Mouse (Mus musculus): ENCODE data around the gene Agap1. TPM values are rescaled to one million over a fixed set of nuclear protein-coding genes. Genes with fewer than 3 reads are reported as not detected.

The Agap1 gene
- polyA plus RNA-seq, 1 experiment = 31.6 TPM

DNA sequence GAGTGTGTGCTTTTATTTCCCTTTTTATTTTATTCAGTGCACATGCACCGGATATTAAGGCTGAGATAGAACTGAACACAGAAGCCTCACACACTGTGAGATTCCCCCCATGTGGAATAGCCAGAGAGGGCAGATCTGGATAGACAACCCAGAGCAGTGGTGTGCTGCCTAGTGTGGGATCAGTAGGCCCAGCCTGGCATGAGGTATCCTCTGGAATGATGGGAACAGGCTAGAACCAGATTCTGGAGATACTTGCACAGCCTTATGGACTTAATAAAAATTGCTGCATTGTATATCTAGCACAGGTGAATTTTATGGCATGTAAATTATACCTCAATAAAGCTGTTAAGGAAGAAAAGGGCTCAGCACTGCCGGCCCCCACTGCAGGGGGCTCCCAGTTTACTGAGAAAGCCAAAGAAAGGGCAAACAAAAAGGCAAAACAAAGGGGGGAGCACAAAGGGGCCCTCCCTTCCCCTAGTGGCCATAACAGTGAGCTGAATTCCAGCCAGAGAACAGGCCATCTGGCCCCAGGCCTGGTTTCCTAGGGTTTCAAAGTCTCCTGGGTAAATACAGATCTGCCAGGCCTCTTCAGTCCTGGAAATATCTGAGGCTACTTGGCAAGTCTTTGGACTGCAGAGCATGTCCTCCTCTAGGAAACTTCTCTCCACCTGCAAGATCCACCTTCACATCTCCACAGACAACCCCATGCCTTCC is 405.6 kb downstream of the Agap1 start:
- TF ChIP-seq POLR2A (IDR thresholded peaks at IDR 0.05; ENCODE audit: low read depth, low read length) = no peak
- TF ChIP-seq CTCF (conservative IDR thresholded peaks at IDR 0.05; ENCODE audit: insufficient read depth, insufficient read length, low read depth, low read length) = 0 out of 2 replicates have a peak, but pooled peaks have one; percentile 16
- no peaks in the 10 kb centered on the region for H3K27me3 ChIP-seq (replicated peaks; ENCODE audit: control insufficient read depth, insufficient read depth, low read length)
- no peak overlapping the region for H3K4me3 ChIP-seq (ENCODE audit: insufficient read depth, low read depth, low read length)
- 66% methylated on average over 2 of the region's 2 CpGs for WGBS
- no peaks in the 10 kb centered on the region for H3K36me3 ChIP-seq (ENCODE audit: control insufficient read depth, insufficient read depth, low read length)
- no peak overlapping the region for H3K27ac ChIP-seq (ENCODE audit: insufficient read depth, low read depth, low read length)
- peak; percentile 56 for DNase-seq
- no peaks in the 10 kb centered on the region for H3K4me1 ChIP-seq (ENCODE audit: control insufficient read depth, insufficient read depth, low read length)

DNA sequence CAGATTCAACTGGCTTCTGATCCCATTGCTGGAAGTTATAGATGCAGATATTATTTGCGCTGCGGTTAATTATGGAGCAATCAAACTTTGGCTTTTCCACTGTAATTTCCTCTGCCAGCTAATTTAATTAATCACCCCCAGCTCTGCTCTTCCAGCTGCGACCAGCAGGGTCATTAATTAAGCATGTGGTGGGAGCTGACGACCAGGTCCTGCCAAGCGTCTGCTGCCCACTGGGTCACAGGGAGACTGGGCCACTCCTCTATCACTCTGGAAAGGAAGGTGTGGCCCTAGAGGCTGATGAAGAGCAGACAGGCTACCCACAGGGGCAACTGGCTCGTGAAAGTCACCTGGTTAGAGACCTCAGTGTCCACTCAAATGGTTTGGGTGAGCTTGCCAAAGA is 411.2 kb downstream of the Agap1 start:
- Histone ChIP-seq H3K36me3 (ENCODE audit: control insufficient read depth, insufficient read depth, low read length) (no peaks in the 10 kb centered on the region), H3K4me1 (ENCODE audit: control insufficient read depth, insufficient read depth, low read length) (no peaks in the 10 kb centered on the region), H3K4me3 (ENCODE audit: insufficient read depth, low read depth, low read length) (no peak overlapping the region), H3K27ac (ENCODE audit: insufficient read depth, low read depth, low read length) (no peak overlapping the region), H3K27me3 (replicated peaks; ENCODE audit: control insufficient read depth, insufficient read depth, low read length) (no peaks in the 10 kb centered on the region)
- no peak for DNase-seq
- TF ChIP-seq POLR2A (IDR thresholded peaks at IDR 0.05; ENCODE audit: low read depth, low read length) (no peak), CTCF (conservative IDR thresholded peaks at IDR 0.05; ENCODE audit: insufficient read depth, insufficient read length, low read depth, low read length) (no peak)
- 58% methylated on average over 6 of the region's 6 CpGs for WGBS

DNA sequence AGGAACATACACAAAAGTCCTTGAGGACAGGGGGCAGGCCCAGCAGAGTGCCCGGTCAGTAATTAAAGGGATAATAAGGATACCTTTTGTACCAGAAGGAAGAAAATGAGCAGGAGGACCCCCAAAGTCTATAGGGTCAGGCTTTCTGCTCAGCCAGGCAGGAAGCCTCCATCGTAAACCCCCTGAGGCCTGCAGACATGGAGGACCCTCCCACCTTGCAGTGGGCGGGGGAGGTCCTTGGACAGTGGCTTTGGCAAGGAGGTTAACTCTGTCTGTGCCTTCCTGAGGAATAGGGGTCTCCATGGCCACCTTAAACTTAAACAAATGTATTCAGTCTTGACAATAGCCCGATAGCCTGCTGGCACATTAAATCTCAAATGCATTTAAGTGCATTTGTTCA is 413.2 kb downstream of the Agap1 start:
- TF ChIP-seq CTCF (conservative IDR thresholded peaks at IDR 0.05; ENCODE audit: insufficient read depth, insufficient read length, low read depth, low read length) (no peak), POLR2A (IDR thresholded peaks at IDR 0.05; ENCODE audit: low read depth, low read length) (no peak)
- no peaks in the 10 kb centered on the region for H3K4me1 ChIP-seq (ENCODE audit: control insufficient read depth, insufficient read depth, low read length)
- no peak for DNase-seq
- 77% methylated on average over 4 of the region's 4 CpGs for WGBS
- no peaks in the 10 kb centered on the region for H3K36me3 ChIP-seq (ENCODE audit: control insufficient read depth, insufficient read depth, low read length)
- H3K27me3 ChIP-seq (replicated peaks; ENCODE audit: control insufficient read depth, insufficient read depth, low read length) = no peaks in the 10 kb centered on the region
- H3K27ac ChIP-seq (ENCODE audit: insufficient read depth, low read depth, low read length) = no peak overlapping the region
- no peak overlapping the region for H3K4me3 ChIP-seq (ENCODE audit: insufficient read depth, low read depth, low read length)

- Histone ChIP-seq H3K36me3 (ENCODE audit: control insufficient read depth, insufficient read depth, low read length) (no peaks in the 10 kb centered on the region), H3K4me1 (ENCODE audit: control insufficient read depth, insufficient read depth, low read length) (no peaks in the 10 kb centered on the region), H3K27me3 (replicated peaks; ENCODE audit: control insufficient read depth, insufficient read depth, low read length) (no peaks in the 10 kb centered on the region), H3K27ac (ENCODE audit: insufficient read depth, low read depth, low read length) (no peak overlapping the region), H3K4me3 (ENCODE audit: insufficient read depth, low read depth, low read length) (no peak overlapping the region)
- 74% methylated on average over 12 of the region's 12 CpGs for WGBS
- TF ChIP-seq POLR2A (IDR thresholded peaks at IDR 0.05; ENCODE audit: low read depth, low read length) (no peak), CTCF (conservative IDR thresholded peaks at IDR 0.05; ENCODE audit: insufficient read depth, insufficient read length, low read depth, low read length) (no peak)
- DNase-seq = no peak
Observed at GRCm38 (mm10) chr1:89870134-89870905, 415.7 kb downstream of the Agap1 start.

GRCm38 (mm10) chr1:89870906-89871211 is 416.3 kb downstream of the Agap1 start:
- H3K4me3 ChIP-seq (ENCODE audit: insufficient read depth, low read depth, low read length) = no peak overlapping the region
- H3K4me1 ChIP-seq (ENCODE audit: control insufficient read depth, insufficient read depth, low read length) = no peaks in the 10 kb centered on the region
- WGBS = 71% methylated on average over 6 of the region's 6 CpGs
- H3K27ac ChIP-seq (ENCODE audit: insufficient read depth, low read depth, low read length) = no peak overlapping the region
- DNase-seq = no peak
- H3K36me3 ChIP-seq (ENCODE audit: control insufficient read depth, insufficient read depth, low read length) = no peaks in the 10 kb centered on the region
- no peaks in the 10 kb centered on the region for H3K27me3 ChIP-seq (replicated peaks; ENCODE audit: control insufficient read depth, insufficient read depth, low read length)
- TF ChIP-seq POLR2A (IDR thresholded peaks at IDR 0.05; ENCODE audit: low read depth, low read length) = no peak
- no peak for TF ChIP-seq CTCF (conservative IDR thresholded peaks at IDR 0.05; ENCODE audit: insufficient read depth, insufficient read length, low read depth, low read length)

DNA sequence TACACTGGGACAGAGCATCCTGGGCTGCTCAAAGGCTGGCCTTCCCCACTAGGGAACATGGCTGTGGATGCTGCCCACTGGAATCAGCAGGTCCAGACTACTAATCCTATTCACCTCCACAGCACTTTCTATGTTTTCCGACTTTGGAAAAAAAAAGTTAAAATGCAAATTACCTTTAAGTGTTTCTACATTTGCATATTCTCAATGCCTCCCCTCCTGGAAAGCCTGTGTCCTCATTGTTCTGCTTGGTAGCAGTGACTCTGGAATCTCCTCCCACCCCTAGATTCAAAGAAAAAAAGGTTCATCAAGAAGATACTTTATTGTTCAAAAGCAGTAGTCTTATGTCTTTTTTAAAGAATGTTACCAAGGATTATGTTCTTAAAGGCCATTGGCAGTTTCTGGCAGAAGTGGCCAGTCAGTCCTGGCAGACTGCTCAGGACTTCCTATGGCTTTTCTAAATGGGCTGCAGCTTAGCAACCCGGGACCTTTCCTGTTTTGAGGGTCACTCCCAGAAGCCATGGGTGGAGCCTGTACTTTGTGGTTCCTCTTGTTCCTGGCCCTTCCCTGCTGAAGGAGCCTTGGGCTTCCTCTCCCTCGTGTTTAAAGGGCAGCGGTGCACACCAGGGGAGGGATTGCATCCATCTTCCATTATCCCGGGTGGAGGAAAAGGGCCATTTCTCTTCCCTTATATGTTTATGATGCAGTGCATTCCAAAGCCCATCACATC is 421.9 kb downstream of the Agap1 start:
- H3K4me1 ChIP-seq (ENCODE audit: control insufficient read depth, insufficient read depth, low read length) = no peaks in the 10 kb centered on the region

GRCm38 (mm10) chr1:89878496-89878895 is 423.9 kb downstream of the Agap1 start:
- no peak for DNase-seq
- Histone ChIP-seq H3K36me3 (ENCODE audit: control insufficient read depth, insufficient read depth, low read length) (no peaks in the 10 kb centered on the region), H3K4me3 (ENCODE audit: insufficient read depth, low read depth, low read length) (no peak overlapping the region), H3K27ac (ENCODE audit: insufficient read depth, low read depth, low read length) (no peak overlapping the region), H3K4me1 (ENCODE audit: control insufficient read depth, insufficient read depth, low read length) (no peaks in the 10 kb centered on the region), H3K27me3 (replicated peaks; ENCODE audit: control insufficient read depth, insufficient read depth, low read length) (no peaks in the 10 kb centered on the region)
- 60% methylated on average over 11 of the region's 11 CpGs for WGBS
- TF ChIP-seq POLR2A (IDR thresholded peaks at IDR 0.05; ENCODE audit: low read depth, low read length) (no peak), CTCF (conservative IDR thresholded peaks at IDR 0.05; ENCODE audit: insufficient read depth, insufficient read length, low read depth, low read length) (no peak)

More for the DNA sequence above, 421.9 kb downstream of the Agap1 start:
- Histone ChIP-seq H3K27ac (ENCODE audit: insufficient read depth, low read depth, low read length) (0 out of 2 replicates have a peak overlapping the region, but pooled peaks have one; percentile 30), H3K4me3 (ENCODE audit: insufficient read depth, low read depth, low read length) (no peak overlapping the region), H3K36me3 (ENCODE audit: control insufficient read depth, insufficient read depth, low read length) (no peaks in the 10 kb centered on the region), H3K27me3 (replicated peaks; ENCODE audit: control insufficient read depth, insufficient read depth, low read length) (no peaks in the 10 kb centered on the region)
- 41% methylated on average over 5 of the region's 5 CpGs for WGBS
- TF ChIP-seq POLR2A (IDR thresholded peaks at IDR 0.05; ENCODE audit: low read depth, low read length) (no peak), CTCF (conservative IDR thresholded peaks at IDR 0.05; ENCODE audit: insufficient read depth, insufficient read length, low read depth, low read length) (no peak)
- peak; percentile 79 for DNase-seq

Measured in kidney, adult 2 months (tissue).